Mouse (Mus musculus): ENCODE measurements around the gene Pip5k1b. TPM values are rescaled to one million over a fixed set of nuclear protein-coding genes. Genes with fewer than 3 reads are reported as not detected.

Gene Pip5k1b
- polyA plus RNA-seq, 1 experiment from 2014 or later = 2.3 TPM

- Histone ChIP-seq H3K27me3 (no peaks in the 10 kb centered on the region), H3K9ac (no peak overlapping the region), H3K4me1 (peaks cover 15% of the 10 kb centered on the region), H3K4me3 (no peak overlapping the region), H3K4me2 (replicated peaks) (no peak overlapping the region), H3K27ac (no peak overlapping the region), H3K9me3 (replicated peaks) (no peaks in the 10 kb centered on the region), H3K36me3 (no peaks in the 10 kb centered on the region)
- ATAC-seq (ENCODE audit: low FRiP score) = no peak
- WGBS = 82% methylated on average over 6 of the region's 6 CpGs
Observed at GRCm38 (mm10) chr19:24368419-24368818, 187.3 kb downstream of the Pip5k1b start.

DNA sequence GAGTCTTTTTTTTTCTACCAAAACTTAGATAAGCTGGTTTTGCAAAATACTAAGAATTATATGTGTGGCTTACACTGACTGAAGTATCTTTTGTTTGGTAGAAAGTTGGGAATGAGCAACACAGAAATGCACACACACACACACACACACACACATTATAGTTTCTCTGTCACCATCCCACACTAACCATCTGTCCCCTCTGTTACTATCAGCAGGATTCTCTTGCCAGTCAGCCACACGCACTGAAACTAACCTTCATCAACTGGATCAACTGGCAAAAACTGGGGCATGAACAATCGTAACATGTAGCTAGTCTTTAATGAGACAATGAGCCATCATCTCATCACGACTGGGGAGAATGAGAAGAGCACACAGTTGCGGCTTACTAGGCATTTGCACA is 187.9 kb downstream of the Pip5k1b start:
- WGBS = 85% methylated on average over 4 of the region's 4 CpGs
- no peak overlapping the region for H3K4me3 ChIP-seq
- H3K9me3 ChIP-seq (replicated peaks) = no peaks in the 10 kb centered on the region
- H3K36me3 ChIP-seq = no peaks in the 10 kb centered on the region
- no peak overlapping the region for H3K27ac ChIP-seq
- H3K4me2 ChIP-seq (replicated peaks) = no peak overlapping the region
- H3K27me3 ChIP-seq = no peaks in the 10 kb centered on the region
- H3K4me1 ChIP-seq = peaks cover 13% of the 10 kb centered on the region
- H3K9ac ChIP-seq = no peak overlapping the region
- ATAC-seq (ENCODE audit: low FRiP score) = no peak

GRCm38 (mm10) chr19:24366747-24367146 is 188.9 kb downstream of the Pip5k1b start:
- WGBS = 94% methylated on average over 1 of the region's 1 CpGs

DNA sequence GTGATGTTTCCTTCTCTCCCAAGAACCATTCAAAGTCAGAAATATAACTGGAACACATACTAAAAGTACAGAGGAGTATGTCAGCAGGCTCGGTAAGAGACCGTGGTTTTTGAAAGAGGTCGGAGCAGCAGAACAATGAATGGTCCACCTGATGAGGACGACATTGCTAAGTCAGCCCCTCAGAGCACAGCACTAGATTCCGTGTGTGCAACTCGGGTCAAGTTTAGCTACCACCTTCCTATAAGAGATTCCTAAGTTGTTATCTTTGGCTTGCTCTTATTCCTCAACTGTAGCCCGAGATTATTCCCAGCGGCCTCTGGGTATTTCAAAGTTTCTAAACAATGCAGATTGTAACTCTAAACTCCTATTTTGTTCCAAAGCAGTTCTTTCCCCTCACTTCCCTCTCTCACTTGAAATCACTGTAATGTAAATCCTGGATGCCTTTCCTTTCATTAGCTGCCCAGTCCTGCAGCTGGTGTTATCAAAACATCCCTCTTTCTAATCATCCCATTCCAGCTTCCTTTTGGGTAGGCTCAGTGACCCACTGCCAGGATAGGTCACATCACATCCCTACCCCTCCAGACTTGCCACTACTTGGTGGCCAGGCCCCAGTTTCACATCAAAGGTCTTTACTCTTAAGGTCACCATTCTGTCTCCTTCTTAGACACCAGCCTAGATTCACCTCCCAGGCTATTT is 192.9 kb downstream of the Pip5k1b start:
- H3K4me1 ChIP-seq = no peaks in the 10 kb centered on the region
- no peak overlapping the region for H3K27ac ChIP-seq
- no peak overlapping the region for H3K4me2 ChIP-seq (replicated peaks)
- no peak overlapping the region for H3K4me3 ChIP-seq
- no peaks in the 10 kb centered on the region for H3K9me3 ChIP-seq (replicated peaks)
- 66% methylated on average over 8 of the region's 8 CpGs for WGBS
- no peak for ATAC-seq (ENCODE audit: low FRiP score)
- no peaks in the 10 kb centered on the region for H3K36me3 ChIP-seq
- H3K27me3 ChIP-seq = no peaks in the 10 kb centered on the region
- no peak overlapping the region for H3K9ac ChIP-seq

More at GRCm38 (mm10) chr19:24366747-24367146, 188.9 kb downstream of the Pip5k1b start:
- Histone ChIP-seq H3K4me2 (replicated peaks) (no peak overlapping the region), H3K27me3 (no peaks in the 10 kb centered on the region), H3K27ac (no peak overlapping the region), H3K9me3 (replicated peaks) (no peaks in the 10 kb centered on the region), H3K36me3 (no peaks in the 10 kb centered on the region), H3K9ac (no peak overlapping the region), H3K4me1 (peaks cover 3% of the 10 kb centered on the region), H3K4me3 (no peak overlapping the region)
- no peak for ATAC-seq (ENCODE audit: low FRiP score)

GRCm38 (mm10) chr19:24359270-24359669 is 196.4 kb downstream of the Pip5k1b start:
- Histone ChIP-seq H3K4me1 (no peaks in the 10 kb centered on the region), H3K9ac (no peak overlapping the region), H3K4me2 (replicated peaks) (no peak overlapping the region), H3K27ac (no peak overlapping the region), H3K27me3 (no peaks in the 10 kb centered on the region), H3K9me3 (replicated peaks) (no peaks in the 10 kb centered on the region), H3K36me3 (no peaks in the 10 kb centered on the region), H3K4me3 (no peak overlapping the region)
- ATAC-seq (ENCODE audit: low FRiP score) = no peak
- 90% methylated on average over 9 of the region's 9 CpGs for WGBS

- no peaks in the 10 kb centered on the region for H3K9me3 ChIP-seq (replicated peaks)
- ATAC-seq (ENCODE audit: low FRiP score) = no peak
- H3K9ac ChIP-seq = no peak overlapping the region
- no peak overlapping the region for H3K27ac ChIP-seq
- no peaks in the 10 kb centered on the region for H3K27me3 ChIP-seq
- no peak overlapping the region for H3K4me2 ChIP-seq (replicated peaks)
- H3K4me3 ChIP-seq = no peak overlapping the region
- H3K36me3 ChIP-seq = no peaks in the 10 kb centered on the region
- no peaks in the 10 kb centered on the region for H3K4me1 ChIP-seq
- 79% methylated on average over 5 of the region's 5 CpGs for WGBS
Observed at GRCm38 (mm10) chr19:24352298-24352959, 203.2 kb downstream of the Pip5k1b start.

DNA sequence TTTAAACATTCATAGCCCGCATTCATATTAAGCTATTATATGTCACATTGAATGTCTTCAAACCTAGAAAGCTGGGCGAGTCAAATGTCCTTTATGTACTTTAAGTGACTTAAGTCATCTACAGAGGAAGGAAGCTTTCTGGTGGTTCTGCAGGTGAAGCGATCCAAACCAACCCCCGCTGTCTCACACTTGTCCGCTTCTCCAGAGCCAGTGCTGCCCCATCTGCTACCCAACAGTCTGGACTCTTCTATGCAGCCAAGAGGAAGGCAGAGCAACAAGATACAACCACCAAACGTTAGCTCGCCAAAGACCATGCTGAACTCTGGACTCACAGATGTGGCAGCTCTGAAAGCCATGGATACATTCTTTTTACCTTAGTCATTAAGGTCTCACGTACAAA is 211.2 kb downstream of the Pip5k1b start:
- no peak for ATAC-seq (ENCODE audit: low FRiP score)
- Histone ChIP-seq H3K9me3 (replicated peaks) (no peaks in the 10 kb centered on the region), H3K36me3 (no peaks in the 10 kb centered on the region), H3K4me1 (no peaks in the 10 kb centered on the region), H3K4me2 (replicated peaks) (no peak overlapping the region), H3K27ac (no peak overlapping the region), H3K4me3 (no peak overlapping the region), H3K27me3 (no peaks in the 10 kb centered on the region), H3K9ac (no peak overlapping the region)
- 90% methylated on average over 8 of the region's 8 CpGs for WGBS

- H3K27me3 ChIP-seq = no peaks in the 10 kb centered on the region
- H3K4me1 ChIP-seq = no peaks in the 10 kb centered on the region
- H3K36me3 ChIP-seq = no peaks in the 10 kb centered on the region
- 84% methylated on average over 5 of the region's 5 CpGs for WGBS
- H3K9ac ChIP-seq = no peak overlapping the region
- no peak overlapping the region for H3K27ac ChIP-seq
- no peak for ATAC-seq (ENCODE audit: low FRiP score)
- no peaks in the 10 kb centered on the region for H3K9me3 ChIP-seq (replicated peaks)
- H3K4me3 ChIP-seq = no peak overlapping the region
- no peak overlapping the region for H3K4me2 ChIP-seq (replicated peaks)
Observed at GRCm38 (mm10) chr19:24342786-24343185, 212.9 kb downstream of the Pip5k1b start.

DNA sequence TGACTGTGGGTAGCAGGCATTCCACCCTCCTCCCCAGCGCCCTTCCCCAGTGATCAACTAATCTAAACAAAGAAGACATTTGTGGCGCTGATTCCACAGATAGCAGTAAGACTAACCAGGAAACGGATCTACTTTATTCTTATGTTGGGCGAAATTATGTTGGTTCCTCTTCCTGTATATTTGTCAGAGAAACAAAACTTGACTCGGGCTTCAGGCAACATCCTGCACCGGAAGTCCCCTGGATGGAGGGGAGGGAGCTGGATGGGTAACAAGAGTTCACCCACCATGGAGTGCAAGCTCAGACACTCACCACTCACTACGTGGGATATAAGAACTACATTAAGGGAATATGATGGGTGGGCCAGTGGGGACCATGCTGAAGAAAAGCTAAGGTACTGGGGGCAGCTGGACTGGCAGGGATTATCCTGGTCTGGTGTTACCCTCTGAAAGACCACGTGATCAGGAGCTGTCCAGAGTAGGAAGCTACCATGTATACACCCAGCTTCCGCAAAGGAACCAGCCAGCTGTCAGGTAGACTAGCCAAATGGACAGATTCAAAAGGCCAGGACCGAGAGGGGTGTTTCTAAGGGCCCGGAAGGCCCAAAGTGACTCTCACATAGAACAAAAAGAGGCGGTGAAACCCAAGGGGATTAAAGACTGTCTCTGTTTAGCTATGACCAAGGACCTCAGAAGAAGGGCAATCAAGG is 219.1 kb downstream of the Pip5k1b start:
- H3K4me2 ChIP-seq (replicated peaks) = no peak overlapping the region
- H3K4me1 ChIP-seq = no peaks in the 10 kb centered on the region
- no peak overlapping the region for H3K27ac ChIP-seq
- H3K9ac ChIP-seq = no peak overlapping the region
- no peaks in the 10 kb centered on the region for H3K9me3 ChIP-seq (replicated peaks)
- 78% methylated on average over 12 of the region's 12 CpGs for WGBS
- no peak overlapping the region for H3K4me3 ChIP-seq
- H3K27me3 ChIP-seq = no peaks in the 10 kb centered on the region
- ATAC-seq (ENCODE audit: low FRiP score) = no peak
- H3K36me3 ChIP-seq = no peaks in the 10 kb centered on the region

GRCm38 (mm10) chr19:24335611-24336343 is 219.9 kb downstream of the Pip5k1b start:
- WGBS = 84% methylated on average over 4 of the region's 4 CpGs
- H3K4me1 ChIP-seq = no peaks in the 10 kb centered on the region
- no peaks in the 10 kb centered on the region for H3K36me3 ChIP-seq
- no peak overlapping the region for H3K27ac ChIP-seq
- H3K4me3 ChIP-seq = no peak overlapping the region
- H3K4me2 ChIP-seq (replicated peaks) = no peak overlapping the region
- H3K9ac ChIP-seq = no peak overlapping the region
- no peaks in the 10 kb centered on the region for H3K9me3 ChIP-seq (replicated peaks)
- no peaks in the 10 kb centered on the region for H3K27me3 ChIP-seq
- no peak for ATAC-seq (ENCODE audit: low FRiP score)

GRCm38 (mm10) chr19:24332956-24333355 is 222.7 kb downstream of the Pip5k1b start:
- no peaks in the 10 kb centered on the region for H3K4me1 ChIP-seq
- no peak overlapping the region for H3K4me2 ChIP-seq (replicated peaks)
- H3K9ac ChIP-seq = no peak overlapping the region
- no peaks in the 10 kb centered on the region for H3K36me3 ChIP-seq
- H3K9me3 ChIP-seq (replicated peaks) = no peaks in the 10 kb centered on the region
- no peak overlapping the region for H3K27ac ChIP-seq
- no peaks in the 10 kb centered on the region for H3K27me3 ChIP-seq
- 80% methylated on average over 5 of the region's 5 CpGs for WGBS
- H3K4me3 ChIP-seq = no peak overlapping the region
- no peak for ATAC-seq (ENCODE audit: low FRiP score)

- 81% methylated on average over 2 of the region's 2 CpGs for WGBS
- ATAC-seq (ENCODE audit: low FRiP score) = no peak
- 0 out of 2 replicates have a peak, but pooled peaks cover 4% of the 10 kb centered on the region for H3K4me1 ChIP-seq
Observed at GRCm38 (mm10) chr19:24331274-24331673, 224.4 kb downstream of the Pip5k1b start.

More at GRCm38 (mm10) chr19:24331274-24331673, 224.4 kb downstream of the Pip5k1b start:
- Histone ChIP-seq H3K9ac (no peak overlapping the region), H3K27me3 (no peaks in the 10 kb centered on the region), H3K4me3 (no peak overlapping the region), H3K27ac (no peak overlapping the region), H3K4me2 (replicated peaks) (no peak overlapping the region), H3K9me3 (replicated peaks) (no peaks in the 10 kb centered on the region), H3K36me3 (no peaks in the 10 kb centered on the region)
